Mouse (Mus musculus): ENCODE data around the gene Olfr464.

- TF ChIP-seq CTCF (IDR thresholded peaks at IDR 0.05; ENCODE audit: low read depth) (peak; percentile 54), EP300 (IDR thresholded peaks at IDR 0.05; ENCODE audit: low read depth) (no peak)
Observed at GRCm38 (mm10) chr11:87949990-87950389, 29.2 kb upstream of the Olfr464 start.

Measured in liver, postnatal 0 days (tissue).